Mouse (Mus musculus): ENCODE data around the gene Myh14. TPM values are rescaled to one million over a fixed set of nuclear protein-coding genes. Genes with fewer than 3 reads are reported as not detected.

The Myh14 gene
- total and polyA plus RNA-seq, 3 experiments, result 0.09 to 1.5 (median 0.60) TPM

DNA sequence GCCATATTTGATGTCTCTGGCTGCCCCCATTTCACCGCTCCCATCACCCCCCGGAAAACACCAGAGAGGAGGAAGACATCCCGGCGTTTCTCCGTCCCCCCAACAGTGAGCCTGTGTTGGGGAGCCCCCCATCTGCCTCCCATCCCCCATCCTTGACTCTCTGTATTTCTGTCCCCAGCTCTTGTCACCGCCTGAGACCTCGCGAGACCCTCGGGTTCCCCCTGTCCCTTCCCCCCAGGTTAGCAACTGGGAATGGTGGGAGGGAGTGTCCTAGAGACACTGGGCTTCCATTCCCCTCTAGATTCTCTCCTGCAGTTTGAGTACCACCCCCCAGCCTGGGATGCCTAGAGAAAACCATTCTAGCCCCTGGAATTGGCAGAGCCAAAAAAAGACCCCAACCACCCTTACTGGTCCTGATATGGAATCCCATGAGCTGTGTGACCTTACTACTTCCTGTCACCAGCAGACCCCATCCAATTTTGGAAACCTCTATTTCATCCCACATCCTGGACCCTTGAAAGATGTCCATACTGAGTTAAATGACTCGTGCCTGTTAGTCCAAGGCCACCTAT is 69.9 kb downstream of the Myh14 start:
- H3K27me3 ChIP-seq (replicated peaks), result no peaks in the 10 kb centered on the region
- H3K9ac ChIP-seq (ENCODE audit: insufficient read depth, low read depth), result no peak overlapping the region
- DNase-seq (ENCODE audit: extremely low read depth), result no peak
- no peak overlapping the region for H3K4me2 ChIP-seq (ENCODE audit: insufficient read depth, low read depth, poor library complexity, severe bottlenecking)
- dilution Hi-C loops (cut with MboI; ENCODE audit: extremely low pct_ligation_motif_present, extremely low pct_unique_long_range_greater_than_20kb, low sequenced_read_pairs) (no loop called here), in situ Hi-C loops (cut with MboI; ENCODE audit: low pct_ligation_motif_present, low pct_unique_long_range_greater_than_20kb, low sequenced_read_pairs) (no loop called here)
- H3K4me3 ChIP-seq (replicated peaks in 1 of 3; ENCODE audit: low read depth in 2 of 3, low read length in 2 of 3, poor library complexity in 1 of 3), result no peak overlapping the region
- peaks cover 4 to 14% of the 10 kb centered on the region in 2 experiments; a peak in 2 of 4 replicates for H3K4me1 ChIP-seq (ENCODE audit: control insufficient read depth in 1 of 2, insufficient read depth in 2 of 2)
- H3K79me2 ChIP-seq (replicated peaks; ENCODE audit: control insufficient read depth, extremely low read depth, insufficient read depth, poor library complexity, severe bottlenecking), result no peaks in the 10 kb centered on the region
- H3K27ac ChIP-seq (ENCODE audit: insufficient read depth, low read depth), result no peak overlapping the region
- H3K9me3 ChIP-seq (replicated peaks; ENCODE audit: low read length), result no peaks in the 10 kb centered on the region
- TF ChIP-seq USF1 (IDR thresholded peaks at IDR 0.05; ENCODE audit: low read depth, low read length) (no peak), EP300 (IDR thresholded peaks at IDR 0.05; ENCODE audit: low read length) (no peak), ZKSCAN1 (IDR thresholded peaks at IDR 0.05; ENCODE audit: borderline replicate concordance, low read depth, low read length) (no peak), ETS1 (conservative IDR thresholded peaks at IDR 0.05; ENCODE audit: low read depth, low read length) (no peak), CHD1 (IDR thresholded peaks at IDR 0.05; ENCODE audit: low read depth, low read length) (no peak), KAT2A (IDR thresholded peaks at IDR 0.05; ENCODE audit: insufficient replicate concordance, low read length) (no peak), BHLHE40 (IDR thresholded peaks at IDR 0.05; ENCODE audit: low read depth, low read length) (no peak), NELFE (IDR thresholded peaks at IDR 0.05; ENCODE audit: low read depth, low read length) (no peak), ZMIZ1 (IDR thresholded peaks at IDR 0.05; ENCODE audit: low read depth, low read length) (no peak), SMC3 (IDR thresholded peaks at IDR 0.05; ENCODE audit: low read depth, low read length) (no peak), JUND (conservative IDR thresholded peaks at IDR 0.05; ENCODE audit: low read depth, low read length) (no peak), SIN3A (IDR thresholded peaks at IDR 0.05; ENCODE audit: low read length) (no peak)
- H3K36me3 ChIP-seq (replicated peaks in 1 of 2; ENCODE audit: control insufficient read depth in 1 of 2, insufficient read depth in 1 of 2, low read length in 1 of 2), result peaks cover 0 to 27% of the 10 kb centered on the region in 2 experiments

DNA sequence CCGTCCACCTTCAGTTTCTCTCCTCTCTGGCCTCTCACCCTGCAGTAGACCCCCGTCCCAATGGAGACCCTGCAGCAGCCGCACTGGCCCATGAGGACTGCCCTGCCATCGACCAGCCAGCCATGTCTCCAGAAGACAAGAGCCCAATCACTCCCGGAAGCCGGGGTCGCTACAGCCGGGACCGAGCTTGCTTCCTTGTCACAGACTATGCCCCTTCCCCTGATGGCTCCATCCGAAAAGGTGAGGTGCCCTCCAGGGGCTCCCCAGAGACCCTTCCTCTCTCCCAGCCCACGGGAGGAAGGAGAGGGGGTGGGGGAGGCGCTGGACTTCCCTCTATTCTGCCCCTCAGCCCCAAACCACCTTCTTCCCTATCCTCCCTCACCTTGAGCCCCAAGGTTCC is 72.3 kb downstream of the Myh14 start:
- H3K4me2 ChIP-seq (ENCODE audit: insufficient read depth, low read depth, poor library complexity, severe bottlenecking), result no peak overlapping the region
- no peaks in the 10 kb centered on the region for H3K79me2 ChIP-seq (replicated peaks; ENCODE audit: control insufficient read depth, extremely low read depth, insufficient read depth, poor library complexity, severe bottlenecking)
- dilution Hi-C loops (cut with MboI; ENCODE audit: extremely low pct_ligation_motif_present, extremely low pct_unique_long_range_greater_than_20kb, low sequenced_read_pairs), result no loop called here
- no peak overlapping the region for H3K9ac ChIP-seq (ENCODE audit: insufficient read depth, low read depth)
- H3K4me3 ChIP-seq (replicated peaks in 1 of 3; ENCODE audit: low read depth in 2 of 3, low read length in 2 of 3, poor library complexity in 1 of 3), result no peak overlapping the region
- TF ChIP-seq POLR2A (IDR thresholded peaks at IDR 0.05; ENCODE audit: low read depth, low read length) (no peak), MYC (IDR thresholded peaks at IDR 0.05; ENCODE audit: low read depth, low read length) (no peak), CHD2 (IDR thresholded peaks at IDR 0.05; ENCODE audit: low read length) (no peak), PAX5 (IDR thresholded peaks at IDR 0.05; ENCODE audit: low read length) (no peak), SIN3A (IDR thresholded peaks at IDR 0.05; ENCODE audit: low read length) (no peak), USF1 (IDR thresholded peaks at IDR 0.05; ENCODE audit: low read depth, low read length) (no peak), RAD21 (IDR thresholded peaks at IDR 0.05; ENCODE audit: low read depth, low read length) (no peak), RCOR1 (conservative IDR thresholded peaks at IDR 0.05; ENCODE audit: low read depth, low read length) (no peak), JUN (IDR thresholded peaks at IDR 0.05; ENCODE audit: insufficient read depth, low read depth, low read length) (no peak), POLR2AphosphoS2 (IDR thresholded peaks at IDR 0.05; ENCODE audit: low read depth, low read length) (no peak), MAX (IDR thresholded peaks at IDR 0.05; ENCODE audit: low read length) (no peak), JUND (conservative IDR thresholded peaks at IDR 0.05; ENCODE audit: low read depth, low read length) (no peak), MAZ (IDR thresholded peaks at IDR 0.05; ENCODE audit: low read depth, low read length) (no peak), TBP (conservative IDR thresholded peaks at IDR 0.05; ENCODE audit: low read depth, low read length) (no peak), ETS1 (conservative IDR thresholded peaks at IDR 0.05; ENCODE audit: low read depth, low read length) (no peak), E2F4 (IDR thresholded peaks at IDR 0.05; ENCODE audit: insufficient replicate concordance, low read depth, low read length) (no peak)
- DNase-seq (ENCODE audit: extremely low read depth), result no peak
- H3K36me3 ChIP-seq (replicated peaks in 1 of 2; ENCODE audit: control insufficient read depth in 1 of 2, insufficient read depth in 1 of 2, low read length in 1 of 2), result peaks cover 7 to 46% of the 10 kb centered on the region in 2 experiments
- H3K27me3 ChIP-seq (replicated peaks), result no peaks in the 10 kb centered on the region
- no peaks in the 10 kb centered on the region for H3K9me3 ChIP-seq (replicated peaks; ENCODE audit: low read length)
- peaks cover 3 to 4% of the 10 kb centered on the region in 2 experiments; a peak in 2 of 4 replicates for H3K4me1 ChIP-seq (ENCODE audit: control insufficient read depth in 1 of 2, insufficient read depth in 2 of 2)
- H3K27ac ChIP-seq (ENCODE audit: insufficient read depth, low read depth), result no peak overlapping the region
- in situ Hi-C loops (cut with MboI; ENCODE audit: low pct_ligation_motif_present, low pct_unique_long_range_greater_than_20kb, low sequenced_read_pairs), result no loop called here

All from CH12.LX (cell line).